Mouse (Mus musculus) heart, embryonic 16.5 days (tissue): ENCODE measurements around the gene Klhl5. TPM values are rescaled to one million over a fixed set of nuclear protein-coding genes. Genes with fewer than 3 reads are reported as not detected.

ENCODE experiments used
- ATAC-seq: fragments of 200-750 bp; cut with Nextera tagmentation; replicated peaks from 2 replicates; pipeline ENCODE4 v1.8.0; 2017; ENCODE audit warnings: moderate number of reproducible peaks; ENCODE audit not compliant: insufficient read depth, low FRiP score; ENCODE audit errors: extremely low read depth
- H3K27ac ChIP-seq: fragments of 300-500 bp; sonication (generic); 2 replicates; pipeline ENCODE4 v1.5.1; 2014; ENCODE audit warnings: mild to moderate bottlenecking, low read length, control low read depth, moderate library complexity
- H3K27me3 ChIP-seq: fragments of 300-500 bp; sonication (generic); 2 replicates; pipeline ENCODE4 v1.6.1; 2014; ENCODE audit warnings: low read length, mixed read lengths; ENCODE audit not compliant: control insufficient read depth, insufficient read depth
- H3K36me3 ChIP-seq: fragments of 300-500 bp; sonication (generic); 2 replicates; pipeline ENCODE4 v1.6.1; 2014; ENCODE audit not compliant: control insufficient read depth, insufficient read depth
- H3K4me1 ChIP-seq: fragments of 300-500 bp; sonication (generic); 2 replicates; pipeline ENCODE4 v1.6.1; 2014; ENCODE audit warnings: low read length, mixed read lengths; ENCODE audit not compliant: control insufficient read depth, insufficient read depth
- H3K4me2 ChIP-seq: fragments of 300-500 bp; sonication (generic); 2 replicates; pipeline ENCODE4 v1.6.1; 2014; ENCODE audit warnings: low read depth, mild to moderate bottlenecking, control low read depth, low read length
- H3K4me3 ChIP-seq: fragments of 300-500 bp; sonication (generic); 2 replicates; pipeline ENCODE4 v1.5.1; 2014; ENCODE audit warnings: mild to moderate bottlenecking, control low read depth, low read length
- H3K9ac ChIP-seq: fragments of 300-500 bp; sonication (generic); 2 replicates; pipeline ENCODE4 v1.6.1; 2014; ENCODE audit warnings: low read length, control low read depth
- H3K9me3 ChIP-seq: fragments of 300-500 bp; sonication (generic); replicated peaks from 2 replicates; pipeline ENCODE4 v1.6.1; 2016; ENCODE audit warnings: low read length; ENCODE audit not compliant: control insufficient read depth
- WGBS: fragments of 180-500 bp; shearing (Covaris S2); extraction: QIAGEN DNeasy Blood & Tissue Kit; methylation state at CpG from one replicate; pipeline ENCODE4 v1.1.7; 2014; 5-methylcytosine and 5-hydroxymethylcytosine counted together
- polyA plus RNA-seq: library from polyadenylated mRNA; unstranded; fragments of >200 nt; fragmentation: Nextera tagmentation; extraction: Ambion mirVana; gene quantifications from 2 replicates; pipeline ENCODE4 v1.2.1, GENCODE M21; 2015

Gene Klhl5
- polyA plus RNA-seq, 1 experiment from 2014 or later: 10.2 TPM

GRCm38 (mm10) chr5:65126137-65126536 lies 18.8 kb downstream of the Klhl5 start:
- Histone ChIP-seq H3K27ac (no peak overlapping the region), H3K4me3 (no peak overlapping the region), H3K4me1 (peaks cover 3% of the 10 kb centered on the region; the same call in 1 of the 2 replicates), H3K27me3 (no peaks in the 10 kb centered on the region), H3K36me3 (no peaks in the 10 kb centered on the region), H3K9ac (no peak overlapping the region), H3K9me3 (no peaks in the 10 kb centered on the region), H3K4me2 (no peak overlapping the region)
- no peak for ATAC-seq
- 94% methylated on average over 1 of the region's 1 CpGs for WGBS

- Histone ChIP-seq H3K9me3 (no peaks in the 10 kb centered on the region), H3K4me1 (peaks cover 3% of the 10 kb centered on the region), H3K36me3 (no peaks in the 10 kb centered on the region), H3K4me2 (no peak overlapping the region), H3K4me3 (no peak overlapping the region), H3K27ac (no peak overlapping the region), H3K9ac (no peak overlapping the region), H3K27me3 (no peaks in the 10 kb centered on the region)
- no peak for ATAC-seq
- WGBS: 76% methylated on average over 2 of the region's 2 CpGs
Measured at GRCm38 (mm10) chr5:65128481-65128880, 21.1 kb downstream of the Klhl5 start.

GRCm38 (mm10) chr5:65130528-65131210 lies 23.3 kb downstream of the Klhl5 start:
- H3K27me3 ChIP-seq: no peaks in the 10 kb centered on the region
- H3K27ac ChIP-seq: no peak overlapping the region
- H3K9me3 ChIP-seq: no peaks in the 10 kb centered on the region
- 22% methylated on average over 12 of the region's 12 CpGs for WGBS
- H3K36me3 ChIP-seq: no peaks in the 10 kb centered on the region
- peak overlapping the region; percentile 67 for H3K9ac ChIP-seq
- peak overlapping the region; percentile 81 for H3K4me2 ChIP-seq
- H3K4me3 ChIP-seq: peak overlapping the region; percentile 56
- peaks cover 3% of the 10 kb centered on the region for H3K4me1 ChIP-seq
- no peak for ATAC-seq

- H3K4me1 ChIP-seq: peaks cover 3% of the 10 kb centered on the region
- ATAC-seq: no peak
Measured at GRCm38 (mm10) chr5:65131211-65131879, 24.0 kb downstream of the Klhl5 start.

GRCm38 (mm10) chr5:65136159-65136558 lies 28.8 kb downstream of the Klhl5 start:
- Histone ChIP-seq H3K27ac (no peak overlapping the region), H3K27me3 (no peaks in the 10 kb centered on the region), H3K9me3 (no peaks in the 10 kb centered on the region), H3K36me3 (no peaks in the 10 kb centered on the region), H3K4me1 (peaks cover 3% of the 10 kb centered on the region; the same call in 1 of the 2 replicates), H3K4me3 (no peak overlapping the region), H3K9ac (no peak overlapping the region), H3K4me2 (no peak overlapping the region)
- 78% methylated on average over 7 of the region's 7 CpGs for WGBS
- ATAC-seq: no peak

More at GRCm38 (mm10) chr5:65131211-65131879, 24.0 kb downstream of the Klhl5 start:
- Histone ChIP-seq H3K4me2 (peak overlapping the region; percentile 81), H3K4me3 (peak overlapping the region; percentile 56), H3K9me3 (no peaks in the 10 kb centered on the region), H3K36me3 (no peaks in the 10 kb centered on the region), H3K27ac (no peak overlapping the region), H3K9ac (peak overlapping the region; percentile 67), H3K27me3 (no peaks in the 10 kb centered on the region)
- 28% methylated on average over 20 of the region's 20 CpGs for WGBS

- no peaks in the 10 kb centered on the region for H3K36me3 ChIP-seq
- no peaks in the 10 kb centered on the region for H3K27me3 ChIP-seq
- no peak overlapping the region for H3K4me3 ChIP-seq
- no peaks in the 10 kb centered on the region for H3K9me3 ChIP-seq
- ATAC-seq: no peak
- H3K27ac ChIP-seq: no peak overlapping the region
- no peak overlapping the region for H3K4me2 ChIP-seq
- no peaks in the 10 kb centered on the region for H3K4me1 ChIP-seq
- H3K9ac ChIP-seq: no peak overlapping the region
- 79% methylated on average over 6 of the region's 6 CpGs for WGBS
Measured at GRCm38 (mm10) chr5:65137073-65137472, 29.7 kb downstream of the Klhl5 start.

- peaks cover 8% of the 10 kb centered on the region for H3K36me3 ChIP-seq
- no peak for ATAC-seq
- 82% methylated on average over 8 of the region's 8 CpGs for WGBS
- no peaks in the 10 kb centered on the region for H3K4me1 ChIP-seq
- no peak overlapping the region for H3K9ac ChIP-seq
- no peak overlapping the region for H3K4me3 ChIP-seq
- no peak overlapping the region for H3K4me2 ChIP-seq
- no peaks in the 10 kb centered on the region for H3K27me3 ChIP-seq
- no peaks in the 10 kb centered on the region for H3K9me3 ChIP-seq
- H3K27ac ChIP-seq: no peak overlapping the region
Measured at GRCm38 (mm10) chr5:65141242-65141641, 33.9 kb downstream of the Klhl5 start.

GRCm38 (mm10) chr5:65142247-65142646 lies 34.9 kb downstream of the Klhl5 start:
- Histone ChIP-seq H3K4me2 (no peak overlapping the region), H3K27me3 (no peaks in the 10 kb centered on the region), H3K9me3 (no peaks in the 10 kb centered on the region), H3K4me1 (no peaks in the 10 kb centered on the region), H3K27ac (no peak overlapping the region), H3K4me3 (no peak overlapping the region), H3K36me3 (peaks cover 8% of the 10 kb centered on the region), H3K9ac (no peak overlapping the region)
- ATAC-seq: no peak
- 57% methylated on average over 6 of the region's 6 CpGs for WGBS

GRCm38 (mm10) chr5:65145499-65146101 lies 38.3 kb downstream of the Klhl5 start:
- 94% methylated on average over 9 of the region's 9 CpGs for WGBS
- Histone ChIP-seq H3K4me2 (no peak overlapping the region), H3K9me3 (no peaks in the 10 kb centered on the region), H3K36me3 (peaks cover 10% of the 10 kb centered on the region), H3K27me3 (no peaks in the 10 kb centered on the region), H3K4me3 (no peak overlapping the region), H3K27ac (no peak overlapping the region), H3K9ac (no peak overlapping the region), H3K4me1 (no peaks in the 10 kb centered on the region)
- no peak for ATAC-seq
